Mouse (Mus musculus) myocyte (in vitro differentiated cells): ENCODE data around the gene Tmcc3.

Experiments used
- MYOD1 ChIP-seq, 3 experiments: IDR thresholded peaks; one replicate each; pipeline ENCODE4 v1.6.1; 2011; ENCODE audit warnings: control low read depth in 2 of 3, low read depth in 2 of 3, mild to moderate bottlenecking in 2 of 3, moderate library complexity in 1 of 3; ENCODE audit not compliant: insufficient read length in 2 of 3, control insufficient read depth in 1 of 3
- POLR2A ChIP-seq: IDR thresholded peaks from one replicate; pipeline ENCODE4 v1.6.1; 2011; ENCODE audit warnings: low read depth, mild to moderate bottlenecking, control low read depth, moderate library complexity; ENCODE audit not compliant: insufficient read length
- POLR2AphosphoS2 ChIP-seq: IDR thresholded peaks from one replicate; pipeline ENCODE4 v1.6.1; 2011; ENCODE audit warnings: low read depth, control low read depth; ENCODE audit not compliant: insufficient read length
- TCF12 ChIP-seq: IDR thresholded peaks from one replicate; pipeline ENCODE4 v1.6.1; 2011; ENCODE audit warnings: mild to moderate bottlenecking, control low read depth; ENCODE audit not compliant: poor library complexity, insufficient read depth, severe bottlenecking
- USF1 ChIP-seq: IDR thresholded peaks from one replicate; pipeline ENCODE4 v1.6.1; 2011; ENCODE audit warnings: low read depth, mild to moderate bottlenecking, control low read depth, moderate library complexity

GRCm38 (mm10) chr10:94639281-94639680 is 327.5 kb downstream of the Tmcc3 start:
- TF ChIP-seq TCF12 (no peak), POLR2A (no peak), USF1 (no peak), POLR2AphosphoS2 (no peak), MYOD1 (IDR thresholded peaks at IDR 0.05; ENCODE audit: control insufficient read depth in 1 of 3, insufficient read length in 2 of 3, low read depth in 2 of 3) (no peak)
